Mouse (Mus musculus): Measurements from ENCODE around the gene Gm7358. TPM values are rescaled to one million over a fixed set of nuclear protein-coding genes. Genes with fewer than 3 reads are reported as not detected.
"Not testable (repeated sequence)": the region's sequence is repeated elsewhere in the genome, so short reads cannot be mapped to it uniquely, and the experiment has no call there.

The Gm7358 gene
- not detected in 2 replicates for polyA plus RNA-seq (2015; fragmentation: Nextera tagmentation; extraction: Ambion mirVana)

DNA sequence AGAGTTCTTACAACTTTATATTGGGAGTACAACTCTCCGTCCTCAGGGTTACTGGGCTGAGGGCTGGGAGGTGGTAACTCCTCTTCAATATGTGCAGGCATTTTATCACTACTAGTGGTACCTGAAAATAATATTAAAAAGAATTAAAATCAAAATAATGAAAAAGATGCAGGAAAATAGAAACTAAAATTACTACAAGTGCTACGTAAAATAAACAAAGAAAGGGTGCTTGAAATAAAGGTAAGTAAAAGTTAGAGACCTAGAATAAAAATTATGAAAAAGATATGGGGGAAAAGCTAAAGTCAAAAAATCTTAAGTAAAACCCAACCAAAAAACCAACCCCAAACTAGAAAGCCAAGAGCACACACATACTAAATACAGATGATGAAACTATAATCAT, at the start of gene Gm7358:
Gm7358 (minus strand) TSS at position 101 of the 400 bp plus-strand sequence.
- H3K4me3 ChIP-seq (ENCODE audit: low read length); H3K36me3 ChIP-seq (ENCODE audit: control insufficient read depth, insufficient read depth, low read length); H3K9ac ChIP-seq (ENCODE audit: low read depth, low read length); H3K4me1 ChIP-seq (ENCODE audit: control insufficient read depth, insufficient read depth, low read depth, low read length); H3K27ac ChIP-seq (ENCODE audit: low read depth, low read length); H3K4me2 ChIP-seq (ENCODE audit: low read length); ATAC-seq; H3K9me3 ChIP-seq (ENCODE audit: control insufficient read depth, low read length); H3K27me3 ChIP-seq (replicated peaks; ENCODE audit: control insufficient read depth, insufficient read depth, low read length): not testable (repeated sequence)
- WGBS, result no CpG with 5 or more reads among the region's 2 CpGs

DNA sequence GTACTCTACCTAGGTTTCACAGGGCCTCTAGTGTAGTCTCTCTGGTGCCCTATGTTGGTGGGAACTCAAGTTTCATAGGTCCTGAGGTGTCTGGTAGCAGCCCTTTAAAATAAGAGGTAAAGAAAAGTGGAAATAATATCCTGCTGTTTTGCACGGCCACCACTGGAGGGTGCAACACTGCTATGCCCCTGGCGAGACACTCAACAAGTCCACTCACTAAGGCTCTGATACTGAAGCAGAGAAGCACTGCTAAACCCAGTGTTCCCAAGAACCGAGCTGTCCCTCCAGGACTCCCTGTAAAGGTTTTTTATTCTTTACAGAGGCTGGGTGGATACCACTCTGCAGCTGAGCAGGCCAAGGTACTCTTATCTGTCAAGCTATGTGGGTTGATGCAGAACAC, 43.7 kb upstream of the Gm7358 start:
- H3K27me3 ChIP-seq (replicated peaks; ENCODE audit: control insufficient read depth, insufficient read depth, low read length); H3K4me2 ChIP-seq (ENCODE audit: low read length); H3K4me1 ChIP-seq (ENCODE audit: control insufficient read depth, insufficient read depth, low read depth, low read length); H3K36me3 ChIP-seq (ENCODE audit: control insufficient read depth, insufficient read depth, low read length); H3K27ac ChIP-seq (ENCODE audit: low read depth, low read length); H3K9me3 ChIP-seq (ENCODE audit: control insufficient read depth, low read length); H3K4me3 ChIP-seq (ENCODE audit: low read length); ATAC-seq; H3K9ac ChIP-seq (ENCODE audit: low read depth, low read length): not testable (repeated sequence)
- 31% methylated on average over 3 of the region's 3 CpGs for WGBS

DNA sequence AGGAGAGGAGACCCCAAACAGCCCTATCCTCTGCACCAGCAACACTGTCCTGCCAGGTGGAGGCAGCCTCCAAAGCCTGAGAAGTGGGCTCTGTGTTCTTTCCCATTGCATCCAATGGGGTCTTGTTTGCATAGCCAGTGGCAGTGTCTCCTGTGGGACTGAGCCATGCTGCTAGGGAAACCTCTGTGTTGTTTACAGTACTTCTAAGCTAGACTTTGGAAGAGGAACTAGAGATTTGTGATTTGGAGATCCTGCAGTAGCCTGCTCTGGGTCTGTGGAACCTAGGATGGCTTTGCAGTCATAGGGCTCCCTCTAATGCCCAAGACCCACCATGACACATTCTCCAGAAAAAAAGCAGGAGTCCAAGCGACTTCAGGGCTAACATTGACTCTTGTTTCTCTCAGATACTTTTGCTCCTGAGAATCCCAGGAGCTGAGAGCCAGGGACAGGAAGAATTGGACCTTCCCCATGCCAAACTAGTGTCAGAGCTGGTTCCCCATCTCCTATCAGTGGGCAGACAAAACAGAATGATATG, 42.2 kb upstream of the Gm7358 start:
- not testable (repeated sequence) for ATAC-seq; H3K4me2 ChIP-seq (ENCODE audit: low read length); H3K9me3 ChIP-seq (ENCODE audit: control insufficient read depth, low read length); H3K36me3 ChIP-seq (ENCODE audit: control insufficient read depth, insufficient read depth, low read length); H3K4me1 ChIP-seq (ENCODE audit: control insufficient read depth, insufficient read depth, low read depth, low read length); H3K4me3 ChIP-seq (ENCODE audit: low read length); H3K27me3 ChIP-seq (replicated peaks; ENCODE audit: control insufficient read depth, insufficient read depth, low read length); H3K27ac ChIP-seq (ENCODE audit: low read depth, low read length); H3K9ac ChIP-seq (ENCODE audit: low read depth, low read length)
- WGBS, result 29% methylated on average over 1 of the region's 1 CpGs

DNA sequence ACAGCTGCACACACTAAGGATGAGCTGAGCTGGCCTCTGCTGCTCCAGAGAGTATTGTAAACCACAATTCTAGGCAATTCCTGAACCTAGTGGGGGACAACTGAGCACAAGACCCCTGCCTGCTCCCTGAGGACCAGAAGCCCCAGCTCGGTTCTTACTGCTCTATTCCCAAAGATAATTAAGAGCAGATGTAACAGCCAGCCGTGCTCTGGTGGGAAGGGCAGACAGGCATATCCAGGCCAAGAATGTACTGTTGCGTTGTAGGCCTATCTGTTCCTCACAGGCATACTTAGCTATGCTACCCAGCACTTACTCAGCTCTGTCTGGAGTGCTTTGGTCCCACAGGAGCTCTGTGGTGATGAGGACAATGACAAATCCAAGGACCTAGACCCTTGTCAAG, 40.6 kb upstream of the Gm7358 start:
- not testable (repeated sequence) for ATAC-seq; H3K9ac ChIP-seq (ENCODE audit: low read depth, low read length); H3K4me2 ChIP-seq (ENCODE audit: low read length); H3K27me3 ChIP-seq (replicated peaks; ENCODE audit: control insufficient read depth, insufficient read depth, low read length); H3K36me3 ChIP-seq (ENCODE audit: control insufficient read depth, insufficient read depth, low read length); H3K27ac ChIP-seq (ENCODE audit: low read depth, low read length); H3K9me3 ChIP-seq (ENCODE audit: control insufficient read depth, low read length); H3K4me3 ChIP-seq (ENCODE audit: low read length); H3K4me1 ChIP-seq (ENCODE audit: control insufficient read depth, insufficient read depth, low read depth, low read length)
- WGBS, result 58% methylated on average over 3 of the region's 3 CpGs

DNA sequence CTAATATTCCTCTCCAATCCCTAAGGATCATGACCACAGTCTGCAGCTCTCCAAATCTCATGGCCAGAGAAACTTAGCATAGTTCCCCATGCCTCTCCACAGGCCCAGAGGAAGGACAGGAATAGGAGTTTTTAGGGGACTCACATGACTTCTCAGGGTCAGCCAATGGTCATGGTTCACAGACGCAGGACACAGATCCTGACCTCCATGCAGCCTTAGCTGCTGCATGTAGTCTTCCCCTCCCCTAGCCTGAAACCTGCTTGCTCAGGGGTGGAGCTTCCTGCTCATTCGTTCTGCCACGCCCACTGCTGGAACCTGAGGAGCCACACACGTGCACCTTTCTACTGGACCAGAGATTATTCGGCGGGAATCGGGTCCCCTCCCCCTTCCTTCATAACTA, 34.8 kb upstream of the Gm7358 start:
- H3K27ac ChIP-seq (ENCODE audit: low read depth, low read length); H3K9ac ChIP-seq (ENCODE audit: low read depth, low read length); H3K4me2 ChIP-seq (ENCODE audit: low read length); H3K4me1 ChIP-seq (ENCODE audit: control insufficient read depth, insufficient read depth, low read depth, low read length); H3K4me3 ChIP-seq (ENCODE audit: low read length); H3K27me3 ChIP-seq (replicated peaks; ENCODE audit: control insufficient read depth, insufficient read depth, low read length); H3K36me3 ChIP-seq (ENCODE audit: control insufficient read depth, insufficient read depth, low read length); H3K9me3 ChIP-seq (ENCODE audit: control insufficient read depth, low read length); ATAC-seq: not testable (repeated sequence)
- 43% methylated on average over 2 of the region's 7 CpGs for WGBS

DNA sequence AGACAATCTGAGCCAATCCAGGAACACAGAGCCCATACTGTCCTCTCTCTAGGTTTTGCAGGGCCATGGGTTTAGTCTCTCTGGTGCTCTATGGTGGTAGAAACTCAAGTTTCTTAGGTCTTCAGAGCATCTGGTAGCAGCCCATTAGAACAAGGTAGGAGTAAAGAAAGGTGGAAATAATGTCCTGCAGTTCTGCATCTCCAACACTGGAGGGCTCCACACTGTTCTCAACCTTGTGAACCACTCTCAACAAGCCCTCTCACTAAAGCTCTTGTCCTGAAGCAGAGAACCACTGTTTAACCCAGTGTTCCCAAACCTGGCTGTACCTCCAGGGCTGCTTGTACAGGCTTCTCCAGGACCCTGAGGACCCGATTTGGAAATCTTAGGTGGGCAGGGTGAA, 27.3 kb upstream of the Gm7358 start:
- not testable (repeated sequence) for H3K9me3 ChIP-seq (ENCODE audit: control insufficient read depth, low read length); H3K27me3 ChIP-seq (replicated peaks; ENCODE audit: control insufficient read depth, insufficient read depth, low read length); ATAC-seq; H3K9ac ChIP-seq (ENCODE audit: low read depth, low read length); H3K4me3 ChIP-seq (ENCODE audit: low read length); H3K36me3 ChIP-seq (ENCODE audit: control insufficient read depth, insufficient read depth, low read length); H3K27ac ChIP-seq (ENCODE audit: low read depth, low read length); H3K4me2 ChIP-seq (ENCODE audit: low read length); H3K4me1 ChIP-seq (ENCODE audit: control insufficient read depth, insufficient read depth, low read depth, low read length)
- WGBS, result 0% methylated on average over 1 of the region's 1 CpGs

DNA sequence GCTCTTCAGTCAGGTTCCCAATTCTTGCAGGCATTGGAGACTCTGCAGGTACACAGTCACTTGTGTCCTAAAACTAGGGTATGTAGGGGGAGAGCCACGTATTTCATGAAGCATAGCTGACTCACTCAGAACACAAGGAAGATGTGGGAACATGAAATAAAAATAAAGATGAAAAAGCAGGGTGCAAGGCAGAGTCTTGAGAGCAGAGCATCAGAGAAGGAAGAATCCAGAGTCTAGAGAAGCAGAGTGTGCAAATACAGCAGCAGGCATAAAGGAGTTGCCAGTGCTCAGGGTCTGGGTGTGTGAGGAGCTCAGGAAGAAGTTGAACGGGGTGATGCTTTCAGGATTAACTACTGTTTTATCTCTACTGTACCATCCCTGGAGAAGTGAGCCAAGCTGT, 17.5 kb downstream of the Gm7358 start:
- H3K27ac ChIP-seq (ENCODE audit: low read depth, low read length); H3K9ac ChIP-seq (ENCODE audit: low read depth, low read length); H3K4me3 ChIP-seq (ENCODE audit: low read length); ATAC-seq; H3K27me3 ChIP-seq (replicated peaks; ENCODE audit: control insufficient read depth, insufficient read depth, low read length); H3K36me3 ChIP-seq (ENCODE audit: control insufficient read depth, insufficient read depth, low read length); H3K9me3 ChIP-seq (ENCODE audit: control insufficient read depth, low read length); H3K4me2 ChIP-seq (ENCODE audit: low read length); H3K4me1 ChIP-seq (ENCODE audit: control insufficient read depth, insufficient read depth, low read depth, low read length): not testable (repeated sequence)
- WGBS, result 71% methylated on average over 1 of the region's 2 CpGs

DNA sequence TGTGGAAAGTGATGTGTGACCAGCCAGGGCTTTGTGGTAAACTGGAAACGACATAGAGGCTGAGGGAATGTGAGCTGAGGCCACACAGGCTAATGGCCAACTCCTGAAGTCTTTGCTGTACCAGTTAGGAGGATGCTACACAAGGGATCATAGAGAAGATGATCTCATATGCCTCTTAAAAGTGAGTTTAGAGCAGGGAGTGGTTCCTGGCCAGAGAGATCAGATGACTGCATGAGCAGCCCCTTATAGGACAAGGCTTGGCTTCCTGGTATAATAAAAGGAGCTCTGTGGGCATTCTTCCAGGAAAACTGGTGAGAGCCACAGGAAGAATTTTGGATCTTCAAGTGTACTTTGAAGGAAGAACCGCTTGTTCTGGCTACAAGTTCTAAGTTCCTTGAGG, 22.3 kb downstream of the Gm7358 start:
- not testable (repeated sequence) for H3K4me2 ChIP-seq (ENCODE audit: low read length); H3K27me3 ChIP-seq (replicated peaks; ENCODE audit: control insufficient read depth, insufficient read depth, low read length); H3K36me3 ChIP-seq (ENCODE audit: control insufficient read depth, insufficient read depth, low read length); H3K27ac ChIP-seq (ENCODE audit: low read depth, low read length); H3K4me3 ChIP-seq (ENCODE audit: low read length); ATAC-seq; H3K4me1 ChIP-seq (ENCODE audit: control insufficient read depth, insufficient read depth, low read depth, low read length); H3K9ac ChIP-seq (ENCODE audit: low read depth, low read length); H3K9me3 ChIP-seq (ENCODE audit: control insufficient read depth, low read length)
- WGBS, result 50% methylated on average over 1 of the region's 2 CpGs

DNA sequence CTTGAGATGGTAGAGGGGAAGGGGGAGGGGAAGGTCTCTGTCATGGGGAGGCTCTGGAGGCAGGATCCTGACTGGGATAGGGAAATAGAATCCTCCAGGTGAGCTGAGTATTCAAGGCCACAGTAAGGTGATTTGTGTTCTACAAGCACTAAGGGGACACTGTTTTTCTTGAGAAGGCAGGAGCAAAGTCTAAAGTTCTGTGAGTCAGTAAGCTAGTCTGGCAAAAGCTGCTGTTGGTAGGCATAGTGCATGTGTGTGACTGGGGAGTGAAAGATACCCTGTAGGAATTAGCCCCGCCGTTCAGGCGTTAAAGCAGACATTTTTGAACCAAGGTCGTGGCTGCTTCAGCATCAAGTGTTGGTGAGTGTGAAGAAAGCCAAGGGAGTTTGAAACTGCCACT, 23.2 kb downstream of the Gm7358 start:
- 100% methylated on average over 4 of the region's 4 CpGs for WGBS

More for the DNA sequence above, 23.2 kb downstream of the Gm7358 start:
- H3K9ac ChIP-seq (ENCODE audit: low read depth, low read length); H3K4me2 ChIP-seq (ENCODE audit: low read length); H3K27ac ChIP-seq (ENCODE audit: low read depth, low read length); H3K27me3 ChIP-seq (replicated peaks; ENCODE audit: control insufficient read depth, insufficient read depth, low read length); H3K9me3 ChIP-seq (ENCODE audit: control insufficient read depth, low read length); H3K4me1 ChIP-seq (ENCODE audit: control insufficient read depth, insufficient read depth, low read depth, low read length); ATAC-seq; H3K4me3 ChIP-seq (ENCODE audit: low read length); H3K36me3 ChIP-seq (ENCODE audit: control insufficient read depth, insufficient read depth, low read length): not testable (repeated sequence)

All from hindbrain, embryonic 16.5 days (tissue).